Mouse (Mus musculus) kidney, postnatal 0 days (tissue): Measurements from ENCODE around the gene Rapgef1. TPM values are rescaled to one million over a fixed set of nuclear protein-coding genes. Genes with fewer than 3 reads are reported as not detected.
A peak's percentile ranks its signal among the peaks of the same experiment; 100 is the strongest.

ENCODE experiments used
- ATAC-seq: fragments of 200-750 bp; cut with Nextera tagmentation; replicated peaks from 2 replicates; pipeline ENCODE4 v1.8.0; 2017; ENCODE audit warnings: low read depth, moderate number of reproducible peaks, moderate TSS enrichment, moderate library complexity; ENCODE audit not compliant: low FRiP score
- DNase-seq: peaks from one replicate; pipeline ENCODE4 v3.0.0-alpha.2; 2016; ENCODE audit warnings: low spot score
- H3K27ac ChIP-seq: fragments of 300-500 bp; sonication (generic); 2 replicates; pipeline ENCODE4 v1.5.1; 2014; ENCODE audit warnings: mild to moderate bottlenecking
- H3K27me3 ChIP-seq: fragments of 300-500 bp; sonication (generic); 2 replicates; pipeline ENCODE4 v1.6.1; 2014; ENCODE audit warnings: low read length, mixed read lengths; ENCODE audit not compliant: insufficient read depth
- H3K36me3 ChIP-seq: fragments of 300-500 bp; sonication (generic); 2 replicates; pipeline ENCODE4 v1.6.1; 2014; ENCODE audit warnings: low read length, mixed read lengths; ENCODE audit not compliant: insufficient read depth
- H3K4me1 ChIP-seq: fragments of 300-500 bp; sonication (generic); replicated peaks from 2 replicates; pipeline ENCODE4 v1.6.1; 2014; ENCODE audit warnings: antibody characterized with exemption, low read length, mixed read lengths; ENCODE audit not compliant: insufficient read depth
- H3K4me2 ChIP-seq: fragments of 300-500 bp; sonication (generic); 2 replicates; pipeline ENCODE4 v1.6.1; 2014; ENCODE audit warnings: mild to moderate bottlenecking, low read length, moderate library complexity, mixed read lengths
- H3K4me3 ChIP-seq: fragments of 300-500 bp; sonication (generic); replicated peaks from 2 replicates; pipeline ENCODE4 v1.5.1; 2014; ENCODE audit warnings: low read depth, low read length
- H3K9ac ChIP-seq: fragments of 300-500 bp; sonication (generic); 2 replicates; pipeline ENCODE4 v1.6.1; 2014; ENCODE audit warnings: low read depth, low read length
- H3K9me3 ChIP-seq: fragments of 300-500 bp; sonication (generic); replicated peaks from 2 replicates; pipeline ENCODE4 v1.6.1; 2016; ENCODE audit warnings: low read length, inconsistent platforms, mixed read lengths
- CTCF ChIP-seq: IDR thresholded peaks from 2 replicates; pipeline ENCODE4 v1.5.1; 2016; ENCODE audit warnings: antibody characterized with exemption, low read depth, mild to moderate bottlenecking, moderate library complexity
- WGBS: fragments of 180-500 bp; shearing (Covaris S2); extraction: QIAGEN DNeasy Blood & Tissue Kit; methylation state at CpG from one replicate; pipeline ENCODE4 v1.1.7; 2014; 5-methylcytosine and 5-hydroxymethylcytosine counted together
- polyA plus RNA-seq: library from polyadenylated mRNA; unstranded; fragments of >200 nt; fragmentation: Nextera tagmentation; extraction: Ambion mirVana; gene quantifications from 2 replicates; pipeline ENCODE4 v1.2.1, GENCODE M21; 2015

Rapgef1 gene
- polyA plus RNA-seq, 1 experiment from 2014 or later, result 12.0 TPM

DNA sequence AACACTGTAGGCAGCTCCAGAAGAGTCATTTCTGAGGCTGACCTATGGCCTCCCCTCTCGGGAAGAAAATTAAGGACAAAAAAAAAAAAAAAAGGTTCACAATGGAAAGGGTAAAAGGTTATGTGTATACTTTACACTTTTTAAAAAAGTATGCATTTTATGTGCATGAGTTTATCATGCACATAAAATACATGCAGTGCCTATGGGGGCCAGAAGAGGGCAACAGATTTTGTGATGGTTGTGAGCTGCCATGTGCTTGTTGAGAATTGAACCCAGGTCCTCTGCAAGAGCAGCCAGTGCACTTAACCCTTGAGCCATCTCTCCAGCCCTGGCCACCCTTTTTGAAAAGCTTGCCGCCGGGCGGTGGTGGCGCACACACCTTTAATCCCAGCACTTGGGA, 128.3 kb downstream of the Rapgef1 start:
- no peak overlapping the region for H3K4me2 ChIP-seq
- WGBS, result 58% methylated on average over 5 of the region's 5 CpGs
- peaks cover 16% of the 10 kb centered on the region; the same call in 1 of the 2 replicates for H3K27me3 ChIP-seq

DNA sequence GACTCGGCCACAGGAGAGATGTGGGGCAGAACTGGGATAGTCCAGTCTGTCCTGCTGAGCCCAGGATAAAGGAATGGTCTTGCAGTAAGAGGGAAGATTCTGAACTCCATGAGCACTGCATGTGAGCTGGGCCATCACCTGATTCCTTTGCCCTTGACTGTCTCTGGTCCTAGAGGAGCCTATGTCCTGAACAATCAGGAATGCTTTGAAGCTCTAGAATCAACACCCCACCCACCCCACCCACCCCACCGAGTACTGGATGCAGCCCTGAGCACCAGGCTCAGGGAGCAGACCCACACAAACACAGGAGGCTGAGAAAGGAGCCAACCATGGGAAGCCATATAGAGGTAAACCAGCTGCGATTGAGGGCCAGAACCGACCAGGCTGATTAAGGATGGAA, 129.0 kb downstream of the Rapgef1 start:
- H3K9me3 ChIP-seq, result no peaks in the 10 kb centered on the region
- peaks cover 20% of the 10 kb centered on the region; the same call in 1 of the 2 replicates for H3K27me3 ChIP-seq
- DNase-seq (no peak), ATAC-seq (no peak)
- no peak overlapping the region for H3K27ac ChIP-seq
- no peaks in the 10 kb centered on the region for H3K36me3 ChIP-seq
- H3K9ac ChIP-seq, result no peak overlapping the region
- no peak overlapping the region for H3K4me3 ChIP-seq
- WGBS, result 84% methylated on average over 4 of the region's 4 CpGs
- H3K4me2 ChIP-seq, result no peak overlapping the region
- no peak for TF ChIP-seq CTCF
- H3K4me1 ChIP-seq, result peaks cover 16% of the 10 kb centered on the region; the same call in 1 of the 2 replicates

More for the DNA sequence above, 128.3 kb downstream of the Rapgef1 start:
- no peak for DNase-seq
- Histone ChIP-seq H3K9me3 (no peaks in the 10 kb centered on the region), H3K4me3 (no peak overlapping the region), H3K4me1 (peaks cover 16% of the 10 kb centered on the region; the same call in 1 of the 2 replicates), H3K27ac (no peak overlapping the region), H3K36me3 (no peaks in the 10 kb centered on the region), H3K9ac (0 out of 2 replicates have a peak overlapping the region, but pooled peaks have one; percentile 40)
- no peak for ATAC-seq
- peak; percentile 55 for TF ChIP-seq CTCF

DNA sequence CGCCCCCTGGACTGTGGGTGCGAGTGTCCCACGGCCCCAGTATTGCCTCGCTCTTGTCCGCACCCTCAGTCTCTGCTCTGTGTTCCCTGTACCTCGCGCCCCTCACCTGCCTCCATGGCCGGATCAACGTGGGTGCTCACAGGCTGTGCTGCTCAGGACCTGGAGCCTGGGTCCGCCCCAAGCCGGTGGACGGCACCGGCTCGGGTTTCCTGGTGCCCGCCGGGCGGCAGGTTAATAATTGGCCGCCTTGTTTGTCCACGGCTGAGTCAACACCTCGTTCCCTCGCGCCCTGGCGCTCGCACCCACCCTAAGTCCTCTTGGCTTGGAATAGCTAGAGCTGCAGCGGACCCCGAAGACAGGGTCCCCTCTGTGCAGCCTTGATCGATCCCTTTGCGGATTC, 132.0 kb downstream of the Rapgef1 start, which contains the start of gene Gm13420:
TSS of gene Gm13420 (minus strand) at position 189 of the 400 bp plus-strand sequence.
- Histone ChIP-seq H3K4me1 (peaks cover 16% of the 10 kb centered on the region; the same call in 1 of the 2 replicates), H3K27me3 (peaks cover 20% of the 10 kb centered on the region; the same call in 1 of the 2 replicates), H3K4me3 (peak within 1 kb of the TSS; percentile 13; the same call in 1 of the 2 replicates), H3K9ac (peak within 1 kb of the TSS; percentile 47; the same call in 1 of the 2 replicates), H3K36me3 (no peaks in the 10 kb centered on the region), H3K9me3 (no peaks in the 10 kb centered on the region), H3K27ac (peak within 1 kb of the TSS; percentile 68), H3K4me2 (peak within 1 kb of the TSS; percentile 59)
- peak; percentile 12; the same call in 1 of the 2 replicates for TF ChIP-seq CTCF
- ATAC-seq (peak; percentile 78), DNase-seq (peak; percentile 40)
- 3% methylated on average over 28 of the region's 28 CpGs for WGBS

DNA sequence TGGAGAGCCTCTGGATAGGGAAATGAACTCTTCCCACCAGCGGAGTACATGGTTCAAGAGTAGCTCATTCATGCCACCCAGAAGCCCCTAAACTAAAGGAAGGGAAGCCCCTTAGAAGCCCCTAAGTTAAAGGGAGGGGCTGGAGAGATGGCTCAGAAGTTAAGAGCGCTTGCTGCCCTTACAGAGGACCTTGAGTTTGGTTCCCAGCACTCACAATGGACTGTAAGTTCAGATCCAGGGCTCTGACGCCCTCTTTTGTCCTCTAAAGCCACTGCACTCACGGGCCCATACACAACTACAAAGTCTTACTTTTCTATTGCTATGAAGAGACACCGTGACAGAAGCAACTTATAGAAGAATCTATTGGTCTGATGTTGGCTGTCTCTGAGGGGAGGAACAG, 132.9 kb downstream of the Rapgef1 start:
- TF ChIP-seq CTCF, result no peak
- Histone ChIP-seq H3K9me3 (no peaks in the 10 kb centered on the region), H3K4me1 (peaks cover 11% of the 10 kb centered on the region; the same call in 1 of the 2 replicates), H3K4me3 (no peak overlapping the region), H3K27me3 (peaks cover 15% of the 10 kb centered on the region; the same call in 1 of the 2 replicates), H3K4me2 (no peak overlapping the region), H3K36me3 (no peaks in the 10 kb centered on the region), H3K27ac (peak overlapping the region; percentile 68; the same call in 1 of the 2 replicates), H3K9ac (no peak overlapping the region)
- no peak for DNase-seq
- no peak for ATAC-seq
- 92% methylated on average over 5 of the region's 5 CpGs for WGBS

DNA sequence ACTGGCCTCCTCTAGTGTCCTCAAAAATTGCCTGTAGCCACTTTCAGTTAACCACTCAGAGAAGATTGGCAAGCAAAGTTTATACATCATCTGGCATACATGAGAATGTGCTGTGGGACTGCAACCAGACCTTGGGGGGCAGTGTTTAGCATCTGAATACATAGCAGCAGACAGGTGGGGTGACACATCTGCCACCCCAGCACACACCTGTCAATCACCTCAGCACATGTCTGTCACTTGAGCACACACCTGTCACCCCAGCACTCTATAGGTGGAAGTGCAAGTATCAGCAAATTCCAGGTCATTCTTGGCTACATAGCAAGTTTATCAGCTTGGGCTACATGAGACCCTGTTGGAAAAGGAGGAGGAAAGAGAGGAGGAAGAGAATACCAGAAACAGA, 136.2 kb downstream of the Rapgef1 start:
- Histone ChIP-seq H3K4me2 (no peak overlapping the region), H3K4me3 (no peak overlapping the region), H3K27me3 (peaks cover 15% of the 10 kb centered on the region; the same call in 1 of the 2 replicates), H3K9ac (no peak overlapping the region), H3K9me3 (no peaks in the 10 kb centered on the region), H3K27ac (no peak overlapping the region), H3K36me3 (no peaks in the 10 kb centered on the region), H3K4me1 (0 out of 2 replicates have a peak, but pooled peaks cover 6% of the 10 kb centered on the region)
- ATAC-seq (no peak), DNase-seq (no peak)
- no peak for TF ChIP-seq CTCF

DNA sequence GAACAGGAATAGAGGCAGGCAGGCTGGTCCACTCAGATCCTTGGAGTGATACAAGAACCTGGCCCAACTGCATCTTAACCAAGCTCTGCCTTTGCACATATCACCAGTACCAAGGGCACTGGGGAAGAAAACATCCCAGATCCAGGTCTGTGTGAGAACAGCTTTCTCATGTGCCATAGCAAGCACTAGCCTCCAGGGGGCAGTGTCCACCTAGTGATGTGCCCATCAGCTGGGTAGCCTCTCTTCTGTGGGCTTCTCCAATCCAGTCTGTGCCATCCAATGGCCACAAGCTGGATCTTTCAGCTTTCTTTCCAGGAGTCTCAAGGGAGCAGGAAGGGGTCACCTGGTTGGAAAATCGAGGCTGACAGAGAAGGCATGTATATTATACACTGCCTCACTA, 145.3 kb downstream of the Rapgef1 start:
- H3K9ac ChIP-seq, result no peak overlapping the region
- peak; percentile 97 for TF ChIP-seq CTCF
- H3K9me3 ChIP-seq, result no peaks in the 10 kb centered on the region
- DNase-seq, result peak; percentile 78
- no peak overlapping the region for H3K27ac ChIP-seq
- H3K4me3 ChIP-seq, result no peak overlapping the region
- no peaks in the 10 kb centered on the region for H3K4me1 ChIP-seq
- ATAC-seq, result no peak
- no peak overlapping the region for H3K4me2 ChIP-seq
- WGBS, result 9% methylated on average over 1 of the region's 1 CpGs
- no peaks in the 10 kb centered on the region for H3K36me3 ChIP-seq
- H3K27me3 ChIP-seq, result no peaks in the 10 kb centered on the region
